Mouse (Mus musculus) testis, postnatal 14 days (tissue): ENCODE measurements at regions not wholly inside any gene's neighbourhood (a gene's known extent, or its start where the extent isn't known, plus 50 kb on each side); places are given as distances from the start of the nearest gene placed in this dataset.
"Not testable (repeated sequence)": the region's sequence is repeated elsewhere in the genome, so short reads cannot be mapped to it uniquely, and the experiment has no call there.

Experiments
- DNase-seq: peaks from one replicate; pipeline ENCODE4 v3.0.0; 2021; ENCODE audit warnings: low spot score

GRCm38 (mm10) chr4:4335216-4335615 lies 257.9 kb upstream of the Sdr16c6 start:
- DNase-seq, result no peak

GRCm38 (mm10) chr4:4333472-4334123 lies 256.3 kb upstream of the Sdr16c6 start:
- DNase-seq, result no peak

DNA sequence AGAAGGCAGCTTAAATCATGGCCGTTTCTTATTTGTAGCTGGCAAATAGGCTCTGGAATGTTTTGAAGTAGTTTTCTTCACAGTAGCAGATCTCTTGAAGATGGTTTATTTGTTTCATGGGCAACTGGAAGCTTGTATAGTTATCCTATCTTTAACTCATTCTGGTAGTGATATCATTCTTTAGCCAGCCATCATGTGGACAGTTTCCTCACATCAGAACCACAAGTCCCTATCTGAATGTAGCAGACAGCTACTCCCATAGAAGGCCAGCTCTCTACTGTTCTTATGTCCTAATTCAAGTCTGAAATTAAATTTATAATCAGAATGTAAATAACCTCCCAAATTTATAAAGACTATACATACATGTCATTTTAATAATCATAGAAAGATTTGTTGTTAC lies 253.8 kb upstream of the Sdr16c6 start:
- no peak for DNase-seq

DNA sequence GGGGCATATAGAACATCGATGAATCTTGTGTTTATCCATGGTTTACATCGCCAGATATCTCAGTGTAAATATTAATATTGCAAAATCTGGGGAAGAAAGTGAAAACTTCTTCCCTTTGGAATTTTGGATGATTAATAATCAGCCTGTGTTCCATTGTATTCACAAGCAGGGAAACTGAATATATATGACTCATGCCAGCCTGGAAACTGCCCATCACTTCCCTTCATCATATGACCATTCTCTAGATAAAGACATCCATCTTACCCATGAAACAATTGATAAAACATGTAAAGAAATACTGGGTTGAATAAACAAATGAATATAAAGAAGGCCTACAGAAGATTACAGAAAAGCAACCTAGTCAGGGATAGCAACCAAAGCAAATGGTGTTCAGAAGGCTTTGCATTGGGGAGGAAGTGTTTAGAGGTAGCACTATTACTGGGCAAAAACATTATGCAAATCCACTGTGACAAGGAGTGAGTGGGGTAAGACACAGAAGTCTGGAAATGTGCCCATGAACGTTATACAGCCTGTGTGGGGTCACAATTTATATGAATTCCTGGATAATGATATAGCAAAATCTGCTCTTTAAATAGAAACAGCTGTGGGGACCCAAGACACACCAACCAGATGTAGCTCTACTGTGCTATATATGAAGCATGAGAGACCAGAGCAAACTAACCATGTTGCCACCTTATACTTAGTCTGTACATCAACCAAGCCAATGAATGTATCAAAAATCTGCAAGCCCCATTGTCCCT lies 238.5 kb upstream of the Sdr16c6 start:
- no peak for DNase-seq

GRCm38 (mm10) chr4:4311496-4311895 lies 234.2 kb upstream of the Sdr16c6 start:
- no peak for DNase-seq

GRCm38 (mm10) chr4:4306922-4307321 lies 229.6 kb upstream of the Sdr16c6 start:
- DNase-seq, result no peak

DNA sequence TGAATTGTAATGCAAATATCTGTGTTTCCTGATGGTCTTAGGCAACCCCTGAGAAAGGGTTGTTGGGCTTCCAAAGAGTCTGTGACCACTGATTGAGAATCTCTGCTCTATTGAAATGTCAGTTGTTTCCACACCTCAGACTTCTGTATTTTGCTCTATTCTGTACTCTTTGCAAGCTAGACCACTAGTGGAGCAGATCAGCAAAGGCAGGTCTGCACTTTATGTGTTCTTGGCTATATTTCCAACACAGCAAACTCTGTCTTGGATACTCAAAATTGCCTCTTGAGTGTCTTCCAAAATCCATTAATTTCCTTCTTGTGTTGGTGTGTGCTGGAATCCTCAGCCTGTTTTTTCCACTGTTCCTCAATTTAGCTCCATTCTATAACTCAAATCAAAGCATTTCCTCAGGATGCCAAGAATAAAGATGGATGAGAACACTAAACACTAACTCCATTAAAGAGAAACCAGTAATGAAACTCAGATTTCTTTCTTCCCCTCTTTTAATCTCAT lies 228.5 kb upstream of the Sdr16c6 start:
- DNase-seq, result no peak

DNA sequence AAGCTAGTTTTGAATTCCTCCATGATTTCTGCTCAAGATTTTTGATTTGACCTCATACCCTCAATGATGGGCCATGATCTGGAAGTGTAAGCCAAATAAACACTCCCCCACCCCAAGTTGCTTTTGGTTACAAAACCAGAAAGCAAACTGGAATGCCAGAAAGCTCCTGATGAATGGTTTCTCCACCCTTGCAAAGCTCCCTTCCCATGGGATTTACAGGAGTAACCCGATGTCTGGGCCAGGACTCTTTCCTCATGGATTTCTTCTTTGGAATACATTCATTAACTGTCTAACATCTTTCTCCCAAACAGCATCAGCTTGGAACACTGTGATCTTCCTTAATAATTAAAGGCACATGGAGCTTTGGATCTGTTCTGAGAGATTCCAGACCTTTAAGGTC lies 227.3 kb upstream of the Sdr16c6 start:
- DNase-seq, result peak; percentile 36

GRCm38 (mm10) chr4:4300189-4300879 lies 223.0 kb upstream of the Sdr16c6 start:
- DNase-seq, result no peak

- no peak for DNase-seq
Observed at GRCm38 (mm10) chr4:4299631-4300030, 222.3 kb upstream of the Sdr16c6 start.

DNA sequence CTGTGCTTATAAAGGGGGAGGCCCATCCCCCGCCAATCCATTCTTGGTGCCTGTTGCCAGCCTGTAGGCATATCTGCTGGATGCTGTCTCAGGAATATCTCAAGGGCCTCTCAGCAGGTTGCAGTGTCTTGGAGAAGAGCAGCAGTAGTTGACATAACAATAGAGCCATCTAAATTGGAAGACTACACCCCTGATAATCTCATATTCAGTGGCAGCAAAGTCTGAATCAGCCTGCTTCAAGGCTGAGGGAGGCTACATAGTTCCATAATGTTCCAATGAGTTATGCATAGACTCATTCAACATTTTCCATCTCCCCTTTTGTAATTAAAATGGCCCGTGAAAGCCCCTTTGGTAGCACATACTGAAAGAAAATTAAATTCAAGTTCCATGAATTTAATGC lies 172.3 kb upstream of the Sdr16c6 start:
- no peak for DNase-seq

- DNase-seq, result no peak
Observed at GRCm38 (mm10) chr4:4247669-4248068, 170.3 kb upstream of the Sdr16c6 start.

DNA sequence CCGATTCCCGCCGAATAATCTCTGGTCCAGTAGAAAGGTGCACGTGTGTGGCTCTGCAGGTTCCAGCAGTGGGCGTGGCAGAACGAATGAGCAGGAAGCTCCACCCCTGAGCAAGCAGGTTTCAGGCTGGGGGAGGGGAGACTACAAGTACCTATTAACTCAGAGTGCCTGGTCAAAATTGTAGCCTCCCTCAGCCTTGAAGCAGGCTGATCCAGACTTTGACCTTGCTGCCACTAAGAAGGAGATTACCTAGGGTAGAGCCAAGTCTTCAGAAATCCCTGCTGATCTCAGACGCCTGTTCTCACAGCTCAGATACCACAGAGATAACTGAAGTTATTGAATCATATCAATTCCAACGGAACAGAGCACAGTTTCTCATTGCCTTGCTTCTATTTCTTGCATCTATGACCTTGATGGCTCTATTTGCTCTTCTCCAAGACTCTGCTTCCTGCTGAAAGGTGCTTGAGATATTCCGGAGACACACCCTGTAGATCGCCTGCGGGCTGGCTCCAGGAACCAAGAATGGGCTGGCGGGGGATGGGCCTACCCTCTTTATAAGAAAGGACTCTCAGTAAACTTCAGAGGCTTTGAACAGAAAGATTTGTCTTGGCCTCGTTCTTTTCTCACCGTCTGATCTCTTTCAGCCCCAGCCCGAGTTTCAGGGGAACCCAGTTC lies 165.1 kb upstream of the Sdr16c6 start:
- DNase-seq, result not testable (repeated sequence)

GRCm38 (mm10) chr4:4226209-4226608 lies 148.9 kb upstream of the Sdr16c6 start:
- no peak for DNase-seq

- no peak for DNase-seq
Observed at GRCm38 (mm10) chr4:4219701-4220100, 142.4 kb upstream of the Sdr16c6 start.

DNA sequence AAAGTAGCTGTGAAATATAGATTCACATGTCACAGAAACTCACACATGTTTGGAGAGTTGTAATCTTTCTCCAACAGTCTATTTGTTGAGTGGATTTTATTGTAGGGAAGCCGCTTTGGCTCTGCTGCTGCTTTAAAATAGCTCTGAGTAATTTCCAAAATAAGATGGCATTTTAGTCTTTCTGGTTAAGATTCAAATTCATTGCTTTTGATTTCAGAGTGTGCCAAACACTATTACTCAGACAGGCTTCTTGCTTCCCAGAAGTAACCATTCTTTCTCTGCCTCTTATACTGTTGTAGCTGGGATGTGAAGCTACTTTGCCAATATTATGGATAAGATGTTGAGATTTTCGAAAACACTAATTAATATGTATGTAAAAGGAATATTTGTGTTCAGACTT lies 134.6 kb upstream of the Sdr16c6 start:
- no peak for DNase-seq

GRCm38 (mm10) chr4:4205158-4205557 lies 127.8 kb upstream of the Sdr16c6 start:
- DNase-seq, result no peak

- DNase-seq, result no peak
Observed at GRCm38 (mm10) chr4:4199309-4199708, 122.0 kb upstream of the Sdr16c6 start.

GRCm38 (mm10) chr4:4195834-4196233 lies 118.5 kb upstream of the Sdr16c6 start:
- no peak for DNase-seq

DNA sequence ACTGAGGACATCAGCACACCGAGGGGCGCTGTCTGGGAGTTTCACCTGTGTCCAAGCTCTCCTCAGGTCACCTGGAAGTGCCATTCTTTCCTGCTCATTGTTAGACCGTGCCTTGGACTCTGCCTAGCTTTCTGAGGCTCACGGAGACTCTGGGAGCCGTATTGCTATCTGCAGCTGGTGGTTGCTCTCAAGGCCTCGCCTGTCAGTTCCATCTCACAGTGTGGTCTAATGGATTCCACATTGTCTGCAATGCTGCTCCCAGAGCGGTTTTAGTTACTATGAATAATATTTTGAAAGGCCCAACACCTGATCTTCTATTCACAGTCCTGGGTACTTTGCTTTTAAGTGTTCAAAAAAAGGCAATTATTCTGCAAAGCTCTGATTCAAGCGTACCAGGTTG lies 117.9 kb upstream of the Sdr16c6 start:
- DNase-seq, result no peak
